Mouse (Mus musculus): ENCODE results near the gene Cysrt1.
A peak's percentile ranks its signal among the peaks of the same experiment; 100 is the strongest.
"Not testable (repeated sequence)": the region's sequence is repeated elsewhere in the genome, so short reads cannot be mapped to it uniquely, and the experiment has no call there.

The Cysrt1 gene

GRCm38 (mm10) chr2:25264851-25265250 is 22.6 kb upstream of the Cysrt1 start:
- DNase-seq (ENCODE audit: low spot score) = no peak

GRCm38 (mm10) chr2:25264286-25264660 is 22.0 kb upstream of the Cysrt1 start:
- no peak for DNase-seq (ENCODE audit: low spot score)

- no peak for DNase-seq (ENCODE audit: low spot score)
These were observed 21.5 kb upstream of the Cysrt1 start for GRCm38 (mm10) chr2:25263623-25264285.

GRCm38 (mm10) chr2:25262795-25263622 is 20.8 kb upstream of the Cysrt1 start:
- peak; percentile 46 for DNase-seq (ENCODE audit: low spot score)

GRCm38 (mm10) chr2:25262291-25262767 is 20.1 kb upstream of the Cysrt1 start, which contains the start of gene Tprn:
Tprn (plus strand) TSS chr2:25262618.
- peak; percentile 96 for DNase-seq (ENCODE audit: low spot score)

GRCm38 (mm10) chr2:25261870-25262269 is 19.6 kb upstream of the Cysrt1 start:
- no peak for DNase-seq (ENCODE audit: low spot score)

- no peak for DNase-seq (ENCODE audit: low spot score)
These were observed 16.6 kb upstream of the Cysrt1 start for GRCm38 (mm10) chr2:25258887-25259286.

GRCm38 (mm10) chr2:25257250-25257649 is 15.0 kb upstream of the Cysrt1 start:
- DNase-seq (ENCODE audit: low spot score) = not testable (repeated sequence)

GRCm38 (mm10) chr2:25256443-25257109 is 14.3 kb upstream of the Cysrt1 start:
- not testable (repeated sequence) for DNase-seq (ENCODE audit: low spot score)

- peak; percentile 89 for DNase-seq (ENCODE audit: low spot score)
These were observed 13.1 kb upstream of the Cysrt1 start, which contains the start of gene Tmem203 for GRCm38 (mm10) chr2:25255284-25255779. Tmem203 (plus strand) TSS chr2:25255439.

GRCm38 (mm10) chr2:25252331-25252730 is 10.1 kb upstream of the Cysrt1 start:
- no peak for DNase-seq (ENCODE audit: low spot score)

- DNase-seq (ENCODE audit: low spot score) = no peak
These were observed 4.2 kb upstream of the Cysrt1 start, which contains the start of gene AL732309.1 for GRCm38 (mm10) chr2:25246183-25247072. AL732309.1 (minus strand) TSS chr2:25246863.

- DNase-seq (ENCODE audit: low spot score) = no peak
These were observed 1.9 kb upstream of the Cysrt1 start for GRCm38 (mm10) chr2:25244144-25244543.

- peak; percentile 60 for DNase-seq (ENCODE audit: low spot score)
These were observed 1.1 kb upstream of the Cysrt1 start for GRCm38 (mm10) chr2:25243342-25243741.

GRCm38 (mm10) chr2:25241438-25241775 is 845 bp downstream of the Cysrt1 start:
- no peak for DNase-seq (ENCODE audit: low spot score)

GRCm38 (mm10) chr2:25240723-25241437 is 1.4 kb downstream of the Cysrt1 start:
- peak; percentile 76 for DNase-seq (ENCODE audit: low spot score)

- no peak for DNase-seq (ENCODE audit: low spot score)
These were observed 1.9 kb downstream of the Cysrt1 start for GRCm38 (mm10) chr2:25240310-25240709.

- no peak for DNase-seq (ENCODE audit: low spot score)
These were observed 2.5 kb downstream of the Cysrt1 start for GRCm38 (mm10) chr2:25239766-25240165.

GRCm38 (mm10) chr2:25238106-25238505 is 4.1 kb downstream of the Cysrt1 start:
- DNase-seq (ENCODE audit: low spot score) = no peak

- DNase-seq (ENCODE audit: low spot score) = no peak
These were observed 4.7 kb downstream of the Cysrt1 start for GRCm38 (mm10) chr2:25237522-25237921.

GRCm38 (mm10) chr2:25236614-25237013 is 5.6 kb downstream of the Cysrt1 start, which contains the start of gene Rnf224:
Rnf224 (minus strand) TSS chr2:25236787.
- no peak for DNase-seq (ENCODE audit: low spot score)

Measured in testis, postnatal 14 days (tissue).